Mouse (Mus musculus) megakaryocyte, embryonic 14.5 days (primary cell): ENCODE results near the gene Nicn1. TPM values are rescaled to one million over a fixed set of nuclear protein-coding genes. Genes with fewer than 3 reads are reported as not detected.

ENCODE experiments used
- H3K27me3 ChIP-seq: replicated peaks from 2 replicates; pipeline ENCODE3; 2012; ENCODE audit warnings: inconsistent platforms
- H3K36me3 ChIP-seq: replicated peaks from 2 replicates; pipeline ENCODE3; 2012; ENCODE audit warnings: low read length, inconsistent platforms, mixed read lengths
- H3K4me1 ChIP-seq: 2 replicates; pipeline ENCODE4 v1.6.1; 2012; ENCODE audit warnings: inconsistent platforms
- H3K4me3 ChIP-seq: replicated peaks from 2 replicates; pipeline ENCODE3; 2012; ENCODE audit warnings: moderate library complexity, mild to moderate bottlenecking, inconsistent platforms
- H3K9me3 ChIP-seq: 2 replicates; pipeline ENCODE4 v1.6.1; 2012; ENCODE audit warnings: inconsistent platforms
- FLI1 ChIP-seq: IDR thresholded peaks from 2 replicates; pipeline ENCODE4 v1.6.1; 2012; ENCODE audit warnings: low read length, inconsistent platforms, mixed read lengths
- GATA1 ChIP-seq: IDR thresholded peaks from 3 replicates; pipeline ENCODE4 v1.6.1; 2012; ENCODE audit warnings: mixed read lengths, low read length, inconsistent platforms, borderline replicate concordance
- polyA plus RNA-seq: library from polyadenylated mRNA; stranded (reverse); fragments of >175 nt; gene quantifications from 2 replicates; pipeline ENCODE4 v1.2.3, GENCODE M21; 2012; ENCODE audit warnings: low replicate concordance; ENCODE audit not compliant: insufficient read depth

Nicn1 gene
- not detected in 2 replicates for polyA plus RNA-seq

- no peaks in the 10 kb centered on the region for H3K27me3 ChIP-seq
- no peaks in the 10 kb centered on the region for H3K9me3 ChIP-seq
- H3K4me3 ChIP-seq: peak within 1 kb of the TSS; percentile 94
- peaks cover 27% of the 10 kb centered on the region for H3K4me1 ChIP-seq
- TF ChIP-seq FLI1 (no peak), GATA1 (peak; percentile 32; the same call in 1 of the 3 replicates)
- H3K36me3 ChIP-seq: no peaks in the 10 kb centered on the region
Observed at GRCm38 (mm10) chr9:108290016-108290750, at the start of gene Nicn1. Gene Nicn1 (plus strand): TSS chr9:108290429.

GRCm38 (mm10) chr9:108244540-108244939 lies 45.7 kb upstream of the Nicn1 start:
- no peak overlapping the region for H3K4me3 ChIP-seq
- H3K27me3 ChIP-seq: no peaks in the 10 kb centered on the region
- no peaks in the 10 kb centered on the region for H3K9me3 ChIP-seq
- TF ChIP-seq FLI1 (no peak), GATA1 (no peak)
- H3K4me1 ChIP-seq: peaks cover 12% of the 10 kb centered on the region; the same call in 1 of the 2 replicates
- peaks cover 19% of the 10 kb centered on the region for H3K36me3 ChIP-seq

- H3K27me3 ChIP-seq: no peaks in the 10 kb centered on the region
- TF ChIP-seq GATA1 (no peak), FLI1 (no peak)
- H3K4me1 ChIP-seq: peaks cover 12% of the 10 kb centered on the region; the same call in 1 of the 2 replicates
- H3K4me3 ChIP-seq: no peak overlapping the region
- H3K36me3 ChIP-seq: peaks cover 19% of the 10 kb centered on the region
- H3K9me3 ChIP-seq: no peaks in the 10 kb centered on the region
Observed at GRCm38 (mm10) chr9:108244984-108245383, 45.2 kb upstream of the Nicn1 start.

- no peaks in the 10 kb centered on the region for H3K9me3 ChIP-seq
- TF ChIP-seq GATA1 (no peak), FLI1 (no peak)
- no peak overlapping the region for H3K4me3 ChIP-seq
- H3K4me1 ChIP-seq: peaks cover 8% of the 10 kb centered on the region; the same call in 1 of the 2 replicates
- H3K27me3 ChIP-seq: no peaks in the 10 kb centered on the region
- H3K36me3 ChIP-seq: peaks cover 37% of the 10 kb centered on the region
Observed at GRCm38 (mm10) chr9:108248957-108249356, 41.3 kb upstream of the Nicn1 start.

- Histone ChIP-seq H3K9me3 (no peaks in the 10 kb centered on the region), H3K36me3 (peaks cover 29% of the 10 kb centered on the region), H3K27me3 (no peaks in the 10 kb centered on the region), H3K4me1 (peaks cover 8% of the 10 kb centered on the region), H3K4me3 (no peak overlapping the region)
- no peak for TF ChIP-seq FLI1
- no peak for TF ChIP-seq GATA1
Observed at GRCm38 (mm10) chr9:108251877-108252276, 38.4 kb upstream of the Nicn1 start.

GRCm38 (mm10) chr9:108252766-108253165 lies 37.5 kb upstream of the Nicn1 start:
- TF ChIP-seq FLI1 (no peak), GATA1 (no peak)
- no peak overlapping the region for H3K4me3 ChIP-seq
- H3K9me3 ChIP-seq: no peaks in the 10 kb centered on the region
- H3K27me3 ChIP-seq: no peaks in the 10 kb centered on the region
- H3K4me1 ChIP-seq: peaks cover 8% of the 10 kb centered on the region
- peaks cover 29% of the 10 kb centered on the region for H3K36me3 ChIP-seq

GRCm38 (mm10) chr9:108260526-108260925 lies 29.7 kb upstream of the Nicn1 start:
- Histone ChIP-seq H3K4me1 (peaks cover 36% of the 10 kb centered on the region), H3K36me3 (no peaks in the 10 kb centered on the region), H3K27me3 (no peaks in the 10 kb centered on the region), H3K9me3 (no peaks in the 10 kb centered on the region), H3K4me3 (no peak overlapping the region)
- no peak for TF ChIP-seq FLI1
- TF ChIP-seq GATA1: no peak

- peaks cover 42% of the 10 kb centered on the region for H3K4me1 ChIP-seq
- H3K4me3 ChIP-seq: no peak overlapping the region
- no peaks in the 10 kb centered on the region for H3K9me3 ChIP-seq
- TF ChIP-seq FLI1: no peak
- no peak for TF ChIP-seq GATA1
- H3K27me3 ChIP-seq: no peaks in the 10 kb centered on the region
- H3K36me3 ChIP-seq: no peaks in the 10 kb centered on the region
Observed at GRCm38 (mm10) chr9:108261865-108262264, 28.4 kb upstream of the Nicn1 start.

- no peaks in the 10 kb centered on the region for H3K9me3 ChIP-seq
- H3K4me1 ChIP-seq: peaks cover 44% of the 10 kb centered on the region
- TF ChIP-seq FLI1 (no peak), GATA1 (no peak)
- peak overlapping the region; percentile 99 for H3K4me3 ChIP-seq
- H3K27me3 ChIP-seq: peaks cover 3% of the 10 kb centered on the region
- H3K36me3 ChIP-seq: no peaks in the 10 kb centered on the region
Observed at GRCm38 (mm10) chr9:108262494-108263049, 27.7 kb upstream of the Nicn1 start.

- H3K4me3 ChIP-seq: peak overlapping the region; percentile 99
- H3K4me1 ChIP-seq: peaks cover 44% of the 10 kb centered on the region
- H3K27me3 ChIP-seq: peaks cover 4% of the 10 kb centered on the region
- no peaks in the 10 kb centered on the region for H3K36me3 ChIP-seq
- TF ChIP-seq GATA1 (no peak), FLI1 (no peak)
- no peaks in the 10 kb centered on the region for H3K9me3 ChIP-seq
Observed at GRCm38 (mm10) chr9:108263131-108263681, 27.0 kb upstream of the Nicn1 start.
